Mouse (Mus musculus): ENCODE data around the gene Nxph4.
A peak's percentile ranks its signal among the peaks of the same experiment; 100 is the strongest.

The Nxph4 gene

DNA sequence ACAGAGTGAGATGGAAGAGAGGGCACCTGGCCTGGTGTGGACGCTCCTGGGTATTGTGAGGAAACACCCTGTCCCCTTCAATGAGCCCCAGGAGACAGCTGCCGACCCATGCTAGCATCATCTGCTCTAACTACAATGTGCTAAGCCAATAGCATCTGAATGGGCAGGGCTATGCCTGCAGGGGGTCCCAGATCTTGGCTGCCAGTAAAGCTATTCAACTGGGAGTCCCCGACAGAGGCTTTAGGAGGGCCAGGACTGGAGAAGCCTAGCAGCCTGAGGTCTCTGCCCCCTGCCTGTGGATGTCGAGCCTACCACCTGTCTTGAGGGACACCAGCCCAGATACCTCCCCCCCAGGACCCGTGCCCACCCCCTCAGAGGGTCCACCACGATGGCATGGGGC is 8.4 kb upstream of the Nxph4 start:
- no peak for DNase-seq (ENCODE audit: low read depth, low spot score)

DNA sequence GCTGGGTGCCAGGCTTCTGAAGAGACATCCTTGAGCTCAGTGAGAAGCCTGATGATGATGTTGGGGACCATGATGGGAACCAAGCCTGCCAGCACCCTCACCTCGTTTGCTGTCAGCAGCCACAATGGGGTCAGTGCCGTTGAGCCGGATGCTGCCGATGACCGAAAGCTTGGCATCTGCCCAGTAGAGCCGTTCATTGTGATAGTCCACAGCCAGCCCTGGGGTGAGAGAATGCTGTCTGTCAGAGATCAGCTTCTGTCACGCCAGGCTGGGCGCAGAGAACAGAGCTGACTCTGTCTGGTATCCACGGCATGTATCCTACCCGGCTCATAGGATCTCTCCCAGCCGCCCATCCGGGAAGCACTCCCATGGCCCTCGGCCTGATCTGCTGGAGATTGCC is 7.7 kb upstream of the Nxph4 start:
- DNase-seq (ENCODE audit: low read depth, low spot score): no peak

DNA sequence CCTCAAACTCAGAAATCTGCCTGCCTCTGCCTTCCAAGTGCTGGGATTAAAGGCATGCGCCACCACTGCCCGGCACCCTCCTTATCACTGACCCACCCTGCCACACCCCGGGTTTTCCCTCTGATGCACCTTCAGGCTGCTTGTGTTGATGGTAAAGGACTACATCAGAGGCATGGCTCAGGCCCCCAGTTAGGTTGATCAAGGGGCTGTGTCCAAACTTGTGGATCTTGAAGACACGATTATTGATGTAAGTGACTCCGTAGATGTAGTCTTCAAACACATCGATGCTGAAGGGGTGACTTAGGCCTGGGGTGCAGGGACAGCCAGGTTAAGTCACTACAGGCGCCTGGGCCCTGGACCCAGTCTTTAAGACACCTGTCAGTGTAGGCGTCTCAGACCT is 7.2 kb upstream of the Nxph4 start:
- DNase-seq (ENCODE audit: low read depth, low spot score): no peak

- DNase-seq (ENCODE audit: low read depth, low spot score): peak; percentile 66
Measured at GRCm38 (mm10) chr10:127537854-127538583, 3.7 kb upstream of the Nxph4 start.

GRCm38 (mm10) chr10:127536586-127537314 is 2.4 kb upstream of the Nxph4 start:
- no peak for DNase-seq (ENCODE audit: low read depth, low spot score)

DNA sequence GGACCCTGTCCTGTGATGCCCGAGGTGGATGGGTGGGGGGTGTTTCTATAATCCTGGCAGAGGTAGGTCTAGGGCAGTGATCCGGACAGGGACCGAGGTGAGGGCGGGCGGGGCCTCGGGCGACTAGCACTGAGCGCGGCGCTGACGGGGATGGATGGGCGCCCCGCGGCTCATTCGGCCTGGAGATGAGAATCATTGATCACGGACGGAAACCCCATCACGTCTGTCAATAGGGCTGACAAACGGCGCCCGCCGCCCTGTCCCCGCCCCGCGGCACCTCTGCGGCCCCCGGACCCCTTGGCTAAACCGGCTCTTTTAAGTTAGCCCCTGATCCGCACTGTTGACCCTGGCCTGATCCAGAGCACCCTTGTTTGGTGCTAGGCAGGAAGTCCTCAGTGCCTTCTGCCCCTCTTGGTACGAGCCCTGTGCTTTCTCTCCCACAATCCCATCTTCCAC is 598 bp upstream of the Nxph4 start:
- no peak for DNase-seq (ENCODE audit: low read depth, low spot score)

- DNase-seq (ENCODE audit: low read depth, low spot score): no peak
Measured at GRCm38 (mm10) chr10:127531548-127531947, 2.8 kb downstream of the Nxph4 start.

GRCm38 (mm10) chr10:127530945-127531344 is 3.4 kb downstream of the Nxph4 start:
- no peak for DNase-seq (ENCODE audit: low read depth, low spot score)

DNA sequence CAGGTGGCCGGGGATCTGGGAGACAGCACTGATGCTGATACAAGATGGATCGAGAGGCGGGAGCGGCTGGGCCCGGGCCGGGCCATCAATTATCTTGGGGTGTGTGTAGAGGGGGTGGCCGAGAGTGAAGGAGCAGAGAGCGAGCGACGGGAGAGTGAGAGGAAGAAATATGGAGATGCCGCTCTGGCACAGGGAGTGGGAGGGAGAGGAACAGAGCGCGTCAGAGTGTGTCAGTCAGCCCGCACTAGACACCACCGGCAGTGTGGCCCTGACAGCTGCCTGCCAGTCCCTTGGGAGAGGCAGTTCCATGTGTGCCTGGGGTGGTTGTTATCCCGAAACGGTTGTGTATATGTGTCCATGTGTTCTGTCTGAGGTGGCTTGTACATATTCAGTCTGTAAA is 6.9 kb downstream of the Nxph4 start:
- no peak for DNase-seq (ENCODE audit: low read depth, low spot score)

DNA sequence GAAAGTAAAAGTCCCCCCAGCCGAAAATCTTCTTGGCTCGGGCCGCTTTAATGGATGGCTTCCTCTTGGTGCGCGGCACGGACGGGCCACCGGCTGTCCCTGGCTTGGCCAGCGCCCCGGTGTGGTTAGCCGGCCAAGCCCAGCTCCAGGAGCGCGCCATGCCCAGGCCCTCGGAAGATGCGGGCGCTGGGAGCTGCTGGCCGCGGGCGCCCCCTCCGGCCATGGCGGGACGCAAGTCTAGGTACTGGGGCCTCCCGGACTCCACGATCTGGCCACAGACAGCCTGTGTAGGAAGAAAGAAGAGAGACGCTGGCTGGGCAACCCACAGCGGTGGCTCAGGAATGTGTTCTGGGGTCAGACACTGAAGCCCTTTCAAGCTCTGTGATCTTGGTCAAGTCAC is 7.7 kb downstream of the Nxph4 start:
- DNase-seq (ENCODE audit: low read depth, low spot score): no peak

DNA sequence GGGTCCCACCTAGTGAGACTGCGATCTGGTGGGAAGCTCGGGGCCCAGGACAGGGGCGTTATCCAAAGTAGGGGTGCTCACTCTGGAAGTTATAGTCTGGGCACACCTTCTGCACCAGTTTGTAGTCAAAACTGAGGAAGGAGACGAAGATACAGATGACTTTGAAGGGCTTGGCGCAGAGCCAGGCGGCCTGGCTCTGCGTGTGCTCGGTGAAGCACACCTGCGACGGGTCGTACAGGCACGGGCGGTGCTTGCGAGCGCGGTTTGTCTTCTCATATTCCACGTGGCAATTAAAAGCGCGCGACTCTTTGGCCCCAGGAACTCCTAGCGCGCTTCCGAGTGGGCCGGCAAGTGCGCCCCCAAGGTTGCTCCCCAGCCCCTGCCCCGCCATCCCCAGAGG is 8.3 kb downstream of the Nxph4 start:
- DNase-seq (ENCODE audit: low read depth, low spot score): no peak

DNA sequence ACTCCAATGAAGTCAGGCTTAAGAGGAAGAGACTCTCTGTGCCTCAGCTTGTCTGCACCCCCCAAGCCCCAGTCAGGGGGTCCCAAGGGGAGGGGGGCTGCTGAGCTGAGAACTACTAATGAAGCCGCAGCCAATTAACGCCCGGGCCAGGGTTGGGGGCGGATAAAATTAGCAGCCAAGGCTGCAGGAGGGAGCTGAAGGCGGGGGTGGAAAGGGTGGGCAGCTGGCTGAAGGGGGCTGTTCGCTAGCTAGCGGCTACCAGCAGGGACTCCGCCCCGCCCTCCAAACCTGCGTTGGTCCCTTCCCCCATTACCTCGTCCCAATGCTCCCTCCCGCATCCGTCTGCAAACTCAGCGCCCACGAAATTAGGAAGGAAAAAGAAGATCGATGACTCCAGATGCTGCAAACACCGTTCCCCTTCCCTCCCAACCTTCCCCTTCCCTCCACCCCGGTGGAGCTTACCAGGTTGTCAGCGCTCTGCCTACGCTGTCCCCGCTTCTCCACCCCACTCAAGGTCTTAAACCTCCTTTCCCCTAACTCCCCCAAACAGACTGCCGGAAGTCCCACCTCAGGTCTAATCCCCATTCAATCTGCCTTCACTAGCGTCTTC is 9.6 kb downstream of the Nxph4 start:
- no peak for DNase-seq (ENCODE audit: low read depth, low spot score)

- DNase-seq (ENCODE audit: low read depth, low spot score): peak; percentile 88
Measured at GRCm38 (mm10) chr10:127522088-127522581, 12.2 kb downstream of the Nxph4 start, which contains the start of gene Shmt2. Gene Shmt2 (minus strand): TSS chr10:127522444.

- DNase-seq (ENCODE audit: low read depth, low spot score): no peak
Measured at GRCm38 (mm10) chr10:127521611-127522080, 12.7 kb downstream of the Nxph4 start.

DNA sequence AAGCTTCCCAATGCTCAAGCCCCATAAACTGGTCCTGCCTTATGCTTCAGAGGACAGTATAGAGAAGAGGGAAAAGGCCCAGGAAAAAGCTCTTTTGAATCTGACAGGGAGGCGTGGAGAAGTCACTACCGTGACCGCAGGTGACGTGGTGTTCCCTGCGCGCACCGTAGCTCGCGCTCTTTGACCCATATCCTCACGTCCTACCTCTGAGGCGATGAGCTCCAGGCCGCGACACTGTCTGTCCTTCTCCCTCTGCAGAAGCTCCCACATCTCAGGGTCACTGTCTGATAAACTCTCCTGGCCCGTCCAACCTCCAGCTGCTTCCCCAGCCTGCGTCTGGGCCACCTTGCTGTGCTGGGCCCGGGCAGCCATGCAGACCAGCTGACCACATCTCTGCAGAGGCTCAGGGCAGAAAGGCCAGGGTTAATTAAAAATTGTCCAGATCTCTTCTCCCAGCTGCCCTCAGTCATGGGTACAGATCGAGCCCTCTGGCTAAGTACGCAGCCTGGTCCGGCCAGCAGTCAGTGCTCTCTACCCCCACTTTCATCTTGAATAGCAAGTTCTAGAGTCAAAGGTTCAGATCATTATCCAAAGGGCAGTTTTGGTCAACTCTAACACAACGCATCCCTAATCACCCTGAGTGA is 13.5 kb downstream of the Nxph4 start:
- DNase-seq (ENCODE audit: low read depth, low spot score): no peak

GRCm38 (mm10) chr10:127519903-127520713 is 14.3 kb downstream of the Nxph4 start:
- no peak for DNase-seq (ENCODE audit: low read depth, low spot score)

DNA sequence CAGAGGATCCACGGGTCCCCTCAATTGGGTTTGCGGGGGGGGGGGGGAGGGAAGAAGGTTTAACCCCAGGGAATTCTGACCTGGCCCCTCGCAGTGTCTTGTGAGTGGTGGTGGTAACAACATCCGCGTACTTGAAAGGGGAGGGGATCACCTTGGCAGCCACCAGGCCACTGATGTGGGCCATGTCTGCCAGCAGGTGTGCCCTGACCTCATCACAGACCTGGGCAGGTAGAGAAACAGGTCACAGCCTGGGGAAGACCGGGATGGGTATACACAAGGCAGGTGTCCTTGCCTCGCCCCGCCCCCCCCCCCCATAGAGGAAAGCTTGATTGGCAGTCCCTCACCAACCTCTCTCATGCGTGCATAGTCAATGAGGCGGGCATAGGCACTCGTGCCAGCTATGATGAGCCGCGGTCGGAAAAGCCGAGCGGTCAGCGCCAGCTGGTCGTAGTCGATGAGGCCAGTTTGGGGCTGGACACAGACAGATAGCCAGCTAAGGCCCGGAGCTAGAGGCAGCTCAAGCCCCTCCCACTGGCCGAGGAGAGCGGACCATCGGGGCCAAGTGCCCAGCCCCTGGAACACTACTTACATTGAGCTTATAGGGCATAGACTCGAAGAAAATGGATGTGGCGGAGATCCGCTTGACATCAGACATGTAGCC is 15.2 kb downstream of the Nxph4 start:
- no peak for DNase-seq (ENCODE audit: low read depth, low spot score)

DNA sequence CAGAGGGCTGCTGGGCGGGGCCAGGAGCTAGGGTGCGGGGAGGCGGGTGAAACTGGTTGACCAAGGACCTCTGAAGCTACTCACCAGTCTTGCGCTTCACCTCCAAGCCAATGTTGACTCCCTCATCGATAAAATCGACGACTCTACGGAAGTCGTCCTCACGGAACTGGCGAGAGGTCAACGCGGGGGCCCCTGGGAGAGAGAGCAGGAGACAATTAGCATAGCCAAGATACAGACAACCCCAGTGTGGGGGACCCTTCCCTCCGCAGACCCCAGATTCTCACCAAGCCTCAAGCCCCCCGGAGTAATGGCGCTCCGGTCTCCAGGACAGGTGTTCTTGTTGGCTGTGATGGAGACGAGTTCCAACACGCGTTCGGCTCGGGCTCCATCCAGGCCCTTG is 16.4 kb downstream of the Nxph4 start:
- DNase-seq (ENCODE audit: low read depth, low spot score): no peak

- no peak for DNase-seq (ENCODE audit: low read depth, low spot score)
Measured at GRCm38 (mm10) chr10:127516576-127517260, 17.6 kb downstream of the Nxph4 start.

- DNase-seq (ENCODE audit: low read depth, low spot score): no peak
Measured at GRCm38 (mm10) chr10:127515983-127516459, 18.3 kb downstream of the Nxph4 start.
